9 mouse cellular contexts compared by ENCODE assay signal in genomic region chr14:121713166-121713829, GRCm38 (mm10).
DNase-seq lines count a peak whose midpoint lies in the region; ATAC-seq and TF ChIP-seq lines count a peak whose summit lies in the region.
"Had no signal": no experiment of that assay in that cellular context is flagged by ENCODE, and none has a peak within 500 bp of the region (broad histone marks: within the 10 kb centered on the region; RNA-seq: fewer than 3 reads in every experiment).

No protein-coding gene starts in this region.

- TF ChIP-seq EP300 in lung, postnatal 0 days (IDR thresholded peaks at IDR 0.05), result no peak

- no peak for TF ChIP-seq CTCF in gastrocnemius, adult 2 months (IDR thresholded peaks at IDR 0.05)
- no peak for TF ChIP-seq CTCF in lung, postnatal 0 days (IDR thresholded peaks at IDR 0.05)
- TF ChIP-seq CTCF in lung, adult 2 months (IDR thresholded peaks at IDR 0.05; ENCODE audit: insufficient read depth, low read length), result no peak

- no peak for DNase-seq in gastrocnemius, adult 2 months
- no peak for DNase-seq in gastrocnemius, postnatal 4 days (ENCODE audit: low spot score in 2 of 2)
- DNase-seq in lung, postnatal 0 days (ENCODE audit: low spot score), result peak; percentile 35
- no peak for DNase-seq in lung, adult 2 months
- DNase-seq in hindbrain, embryonic 14.5 days (ENCODE audit: low spot score), result no peak
- DNase-seq in retina, embryonic 14.5 days (ENCODE audit: low spot score), result peak; percentile 63
- no peak for DNase-seq in adrenal gland, postnatal 36 days
- DNase-seq: kidney, adult 9 months had no signal

- WGBS in lung, postnatal 0 days, result 37% methylated on average over 7 of the region's 7 CpGs
- 54% methylated on average over 7 of the region's 7 CpGs for whole genome bisulfite sequencing in lung, adult 2 months
- 15% methylated on average over 7 of the region's 7 CpGs for WGBS in hindbrain, embryonic 14.5 days

- H3K4me2 ChIP-seq in lung, postnatal 0 days (replicated peaks; ENCODE audit: low read depth, low read length), result no peak overlapping the region; the same call in 1 of the 2 replicates
- H3K4me2 ChIP-seq in hindbrain, embryonic 14.5 days (replicated peaks), result no peak overlapping the region

- no peaks in the 10 kb centered on the region for H3K27me3 ChIP-seq in lung, postnatal 0 days (replicated peaks; ENCODE audit: insufficient read depth, low read length)
- no peaks in the 10 kb centered on the region for H3K27me3 ChIP-seq in hindbrain, embryonic 14.5 days (ENCODE audit: control insufficient read depth, insufficient read depth, low read length)

- H3K4me1 ChIP-seq in lung, postnatal 0 days (ENCODE audit: insufficient read depth, low read depth, low read length), result 0 out of 2 replicates have a peak, but pooled peaks cover 2% of the 10 kb centered on the region
- peaks cover 16% of the 10 kb centered on the region for H3K4me1 ChIP-seq in lung, adult 2 months (ENCODE audit: control insufficient read depth, insufficient read depth, low read length)
- H3K4me1 ChIP-seq in hindbrain, embryonic 14.5 days (replicated peaks; ENCODE audit: control insufficient read depth, insufficient read depth, low read length), result 0 out of 2 replicates have a peak, but pooled peaks cover 4% of the 10 kb centered on the region

- intact Hi-C loops in gastrocnemius, adult 2 months (cut with DNase I), result no loop called here

- no peak overlapping the region for H3K9ac ChIP-seq in lung, postnatal 0 days (replicated peaks; ENCODE audit: low read depth)
- H3K9ac ChIP-seq in hindbrain, embryonic 14.5 days, result no peak overlapping the region

- H3K9me3 ChIP-seq in lung, postnatal 0 days (ENCODE audit: low read length), result no peaks in the 10 kb centered on the region
- no peaks in the 10 kb centered on the region for H3K9me3 ChIP-seq in hindbrain, embryonic 14.5 days (ENCODE audit: control insufficient read depth, low read length)

- H3K36me3 ChIP-seq in lung, postnatal 0 days (ENCODE audit: insufficient read depth, low read length), result no peaks in the 10 kb centered on the region
- no peaks in the 10 kb centered on the region for H3K36me3 ChIP-seq in hindbrain, embryonic 14.5 days (replicated peaks; ENCODE audit: control insufficient read depth, insufficient read depth)

- H3K4me3 ChIP-seq in gastrocnemius, adult 2 months, result no peak overlapping the region
- H3K4me3 ChIP-seq in lung, postnatal 0 days (ENCODE audit: low read depth, low read length), result no peak overlapping the region
- no peak overlapping the region for H3K4me3 ChIP-seq in lung, adult 2 months (replicated peaks; ENCODE audit: extremely low read depth, low read depth, low read length)
- H3K4me3 ChIP-seq in hindbrain, embryonic 14.5 days (replicated peaks; ENCODE audit: low read length), result no peak overlapping the region

- TF ChIP-seq POLR2A in lung, adult 2 months (IDR thresholded peaks at IDR 0.05; ENCODE audit: borderline replicate concordance, extremely low read depth, low read depth, low read length), result no peak

- ATAC-seq in lung, postnatal 0 days, result peak; percentile 54
- ATAC-seq in hindbrain, embryonic 14.5 days (ENCODE audit: low FRiP score), result peak; percentile 38; the same call in 1 of the 2 replicates
- ATAC-seq in CD4-positive, CD25-positive, alpha-beta regulatory T cell, adult 4 months, result no peak

- peak overlapping the region; percentile 51 for H3K27ac ChIP-seq in gastrocnemius, adult 2 months
- 0 out of 2 replicates have a peak overlapping the region, but pooled peaks have one; percentile 17 for H3K27ac ChIP-seq in lung, postnatal 0 days (ENCODE audit: low read length)
- no peak overlapping the region for H3K27ac ChIP-seq in hindbrain, embryonic 14.5 days

Comparison
In these comparisons a context has a peak if more than half of its experiments do, and no peak if none do; other contexts are left out.
1. DNase-seq: peak in lung, postnatal 0 days (single experiment) and retina, embryonic 14.5 days (single experiment); none in gastrocnemius, adult 2 months (single experiment), gastrocnemius, postnatal 4 days (0 of 2), lung, adult 2 months (single experiment), hindbrain, embryonic 14.5 days (single experiment) and adrenal gland, postnatal 36 days (0 of 2).